Mouse (Mus musculus): Measurements from ENCODE around the gene Gabrg3.

DNA sequence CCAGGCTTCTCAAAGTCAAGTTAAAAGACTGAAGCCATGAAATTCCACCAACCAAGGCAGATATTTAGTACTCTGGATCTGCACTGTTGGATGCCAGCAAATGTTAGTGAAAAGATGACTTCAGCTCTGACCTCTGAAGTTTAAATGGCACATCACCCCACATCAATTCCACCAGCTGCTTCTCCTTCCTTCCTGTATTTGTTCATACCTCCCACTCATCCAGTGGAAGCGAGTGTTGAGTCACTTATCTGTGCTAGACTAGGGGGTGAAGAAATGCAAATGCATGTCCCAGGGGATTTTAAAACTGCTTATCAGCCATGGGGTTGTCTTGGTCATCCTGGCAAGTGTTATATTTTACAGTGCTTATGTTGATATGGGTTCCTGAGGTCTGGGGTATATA, 79.7 kb downstream of the Gabrg3 start:
- TF ChIP-seq POLR2A (IDR thresholded peaks at IDR 0.05; ENCODE audit: extremely low read depth, insufficient read depth, low read length): no peak
- no peak for TF ChIP-seq CTCF (IDR thresholded peaks at IDR 0.05; ENCODE audit: low read depth, low read length)

All from liver, adult 2 months (tissue).